Mouse (Mus musculus) spleen, postnatal 14 days (tissue): ENCODE measurements around the gene Plekhj1.
"Not testable (repeated sequence)": the region's sequence is repeated elsewhere in the genome, so short reads cannot be mapped to it uniquely, and the experiment has no call there.

ENCODE experiments used
- DNase-seq, 2 experiments: peaks; one replicate each; pipeline ENCODE4 v3.0.0; 2021 to 2022; ENCODE audit warnings: low spot score in 2 of 2

The Plekhj1 gene

DNA sequence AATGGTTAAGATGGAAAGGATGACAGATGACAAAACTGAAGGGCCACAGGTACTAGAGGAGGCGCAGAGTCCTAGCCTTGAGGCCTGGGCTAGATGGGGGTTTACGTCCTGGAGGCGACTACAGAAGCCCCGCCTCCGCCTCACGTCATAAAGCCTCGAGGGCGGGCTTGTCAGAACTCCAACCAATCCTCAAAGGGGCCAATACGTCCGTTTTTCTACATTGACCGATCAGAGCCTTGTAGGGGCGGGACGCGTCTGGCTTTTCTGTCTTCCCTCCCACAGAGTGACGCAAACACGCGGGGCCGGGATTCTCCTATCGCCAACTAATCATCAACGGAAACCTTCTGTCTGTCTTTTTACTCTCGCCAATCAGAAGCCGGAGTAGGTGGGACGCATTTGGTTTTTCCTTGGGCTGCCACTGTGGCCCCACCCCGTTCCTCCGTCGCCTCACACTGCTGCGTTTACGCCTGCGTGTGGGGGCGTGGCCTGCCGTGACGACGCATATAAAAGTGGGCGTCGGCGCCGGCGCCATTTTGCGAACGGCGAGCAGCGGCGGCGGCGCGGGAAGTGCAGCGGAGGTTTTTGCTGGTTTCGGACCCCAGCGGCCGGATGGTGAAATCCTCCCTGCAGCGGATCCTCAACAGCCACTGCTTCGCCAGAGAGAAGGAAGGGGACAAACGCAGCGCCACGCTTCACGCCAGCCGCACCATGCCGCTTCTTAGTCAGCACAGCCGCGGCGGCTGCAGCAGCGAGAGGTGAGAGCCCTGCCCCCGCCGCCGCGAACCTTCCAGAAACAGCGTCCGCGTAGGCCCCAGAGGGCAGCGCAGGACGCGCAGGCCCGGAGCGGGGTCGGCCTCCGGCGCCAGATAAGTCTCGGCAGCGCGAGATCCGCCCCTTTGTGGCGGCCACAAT lies 28.0 kb upstream of the Plekhj1 start, which contains the start of gene Oaz1:
Oaz1 (plus strand) TSS at position 506 of the 912 bp plus-strand sequence.
- peak; percentile 93 to 97 for DNase-seq

DNA sequence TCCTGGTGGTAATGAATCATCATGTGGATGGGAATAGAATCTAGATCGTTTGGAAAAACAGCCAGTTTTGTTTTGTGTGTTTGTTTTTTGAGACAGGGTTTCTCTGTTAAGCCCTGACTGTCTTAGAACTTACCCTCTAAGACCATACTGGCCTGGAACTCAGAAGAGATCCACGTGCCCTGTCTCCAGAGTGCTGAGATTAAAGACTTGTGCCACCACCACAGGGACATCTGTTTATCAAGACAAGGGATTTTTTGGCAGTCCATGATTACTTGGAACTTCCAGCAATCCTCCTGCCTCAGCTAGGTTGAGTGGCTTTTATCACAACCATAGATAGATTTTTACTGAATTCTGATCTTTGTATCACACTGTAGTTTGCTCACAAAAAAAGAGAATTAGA lies 26.4 kb upstream of the Plekhj1 start:
- no peak for DNase-seq

DNA sequence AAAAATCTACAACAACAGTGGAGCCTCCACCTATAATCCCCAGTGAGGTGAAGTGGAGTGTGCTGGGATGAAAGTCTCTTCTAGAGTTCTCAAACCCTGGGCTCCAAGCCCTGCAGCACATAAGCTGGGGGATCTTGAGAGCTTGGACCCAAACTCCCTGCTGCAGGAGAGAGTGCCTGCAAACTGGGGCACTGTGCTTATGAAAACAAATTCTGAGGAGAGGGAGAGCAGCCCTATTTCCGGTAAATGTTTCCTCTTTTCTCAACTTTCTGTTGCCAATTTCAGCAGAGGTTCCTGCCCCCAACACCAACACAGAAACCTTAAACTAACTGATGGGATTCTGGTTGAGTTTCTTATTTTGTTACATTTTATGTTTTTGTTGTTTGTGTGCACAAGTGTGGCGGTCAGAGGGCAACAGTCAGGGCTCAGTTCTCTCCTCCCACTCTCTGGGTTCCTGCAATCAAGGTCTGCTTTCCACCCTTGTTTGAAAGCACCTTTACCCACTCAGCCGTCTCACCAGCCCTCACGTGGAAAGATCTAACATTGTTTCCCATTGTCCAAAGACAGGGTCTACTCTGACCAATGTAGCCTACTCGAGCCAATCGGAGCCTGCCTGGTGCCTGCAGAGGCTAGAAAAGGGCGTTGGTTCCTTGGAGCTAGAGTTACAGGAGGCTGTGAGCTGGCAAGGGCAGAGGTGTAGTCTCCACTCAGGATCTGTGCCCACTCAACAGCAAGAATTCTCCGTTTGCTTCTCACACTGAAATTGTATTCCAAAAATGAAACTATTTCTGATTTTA lies 25.6 kb upstream of the Plekhj1 start:
- DNase-seq, result no peak

DNA sequence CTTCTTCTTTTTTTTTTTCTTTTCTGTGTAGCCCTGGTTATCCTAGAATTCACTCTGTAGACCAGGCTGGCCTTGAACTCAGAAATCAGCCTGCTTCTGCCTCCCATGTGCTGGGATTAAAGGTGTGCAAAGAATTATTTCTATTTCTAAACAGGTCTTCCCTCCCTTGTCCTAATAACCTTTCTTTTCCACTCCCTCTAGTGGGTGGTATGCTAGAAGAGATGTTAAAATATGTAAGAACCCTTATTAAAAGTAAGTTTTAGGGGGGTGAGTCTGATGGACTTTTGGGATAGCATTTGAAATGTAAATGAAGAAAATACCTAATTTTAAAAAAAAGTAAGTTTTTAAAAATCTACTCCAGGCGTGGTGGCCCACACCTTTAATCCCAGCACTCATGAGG lies 24.9 kb upstream of the Plekhj1 start:
- no peak for DNase-seq

DNA sequence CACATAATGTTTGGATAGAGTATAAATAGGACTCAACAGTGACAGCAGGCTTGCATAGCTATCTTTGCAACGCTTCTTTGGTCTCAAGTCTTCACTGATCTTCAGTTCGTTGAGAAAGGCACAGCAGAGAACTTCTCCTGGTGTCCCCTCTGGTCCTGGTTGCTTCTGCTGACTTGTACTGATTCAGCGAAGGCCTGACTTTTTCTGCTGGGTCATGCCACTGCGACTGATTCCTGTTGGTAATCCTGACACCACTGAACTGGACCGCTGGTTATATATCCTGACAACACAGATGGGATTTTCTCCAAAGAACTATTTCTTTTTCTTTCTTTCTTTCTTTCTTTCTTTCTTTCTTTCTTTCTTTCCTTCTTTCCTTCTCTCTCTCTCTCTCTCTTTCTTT lies 24.1 kb upstream of the Plekhj1 start:
- no peak for DNase-seq

DNA sequence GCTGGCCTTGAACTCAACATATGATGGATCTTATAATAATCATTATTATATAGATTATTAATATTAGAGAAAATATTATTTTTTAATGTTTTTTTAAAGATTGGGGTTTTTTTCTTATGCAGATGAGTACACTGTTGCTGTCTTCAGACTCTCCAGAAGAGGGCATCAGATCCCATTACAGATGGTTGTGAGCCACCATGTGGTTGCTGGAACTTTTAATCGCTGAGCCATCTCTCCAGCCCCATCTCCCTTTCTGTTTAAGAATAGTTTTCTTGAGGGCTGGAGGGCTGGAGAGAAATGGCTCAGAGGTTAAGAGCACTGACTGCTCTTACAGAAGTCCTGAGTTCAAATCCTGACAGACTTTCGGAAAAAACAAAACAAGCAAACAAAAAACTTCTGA lies 23.6 kb upstream of the Plekhj1 start:
- no peak for DNase-seq

DNA sequence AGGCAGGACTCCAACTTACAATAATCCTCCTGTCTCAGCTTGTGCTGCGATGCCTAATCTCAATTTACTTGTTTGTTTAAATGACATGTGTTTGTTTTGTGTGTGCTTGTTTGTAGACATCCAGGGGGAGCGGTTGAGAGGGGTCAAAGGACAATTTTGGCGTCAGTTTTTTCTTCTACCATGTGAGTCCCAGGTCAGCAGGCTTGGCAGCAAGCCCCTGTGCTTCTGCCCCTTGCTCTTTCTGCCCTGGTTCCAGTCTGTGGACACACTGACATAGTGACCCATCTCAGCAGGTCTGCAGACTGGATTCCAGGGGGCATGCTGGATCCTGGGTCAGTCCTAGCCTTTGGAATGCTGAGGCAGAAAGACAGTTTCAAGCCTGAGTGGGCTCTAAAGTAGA lies 21.0 kb upstream of the Plekhj1 start:
- DNase-seq, result no peak

DNA sequence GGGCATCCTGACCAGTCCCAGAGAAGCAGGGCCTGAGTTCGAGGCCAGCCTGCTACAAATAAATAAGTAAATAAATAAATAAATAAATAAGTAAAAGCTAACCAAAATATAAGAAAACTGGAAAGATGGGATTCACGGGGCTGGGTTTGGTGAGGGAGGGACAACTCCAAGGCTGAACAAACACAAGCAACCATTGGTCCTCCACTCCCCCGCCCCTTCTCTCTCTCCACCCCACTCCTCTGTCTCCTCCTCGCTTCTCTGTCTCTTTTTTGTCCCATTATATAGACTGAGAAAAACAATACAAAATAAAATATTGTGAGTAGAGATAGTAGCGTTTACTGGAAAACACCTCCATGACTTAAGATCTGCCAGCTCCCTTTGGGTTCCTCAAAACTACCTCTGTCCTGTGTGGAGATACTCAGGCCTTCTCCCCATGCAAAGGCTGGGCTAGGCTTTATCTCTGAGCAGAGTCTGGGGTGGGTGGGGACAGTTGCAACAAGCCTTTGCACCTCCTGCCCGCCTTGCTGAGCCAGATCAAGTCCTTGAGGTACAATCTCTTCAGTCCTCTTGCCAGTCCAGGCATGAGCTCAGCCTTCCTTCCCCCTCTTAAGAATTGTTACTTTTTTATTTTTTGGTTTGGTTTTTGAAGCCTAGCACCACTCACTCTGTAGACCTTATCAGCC lies 20.3 kb upstream of the Plekhj1 start:
- DNase-seq, result peak; percentile 40 to 43

DNA sequence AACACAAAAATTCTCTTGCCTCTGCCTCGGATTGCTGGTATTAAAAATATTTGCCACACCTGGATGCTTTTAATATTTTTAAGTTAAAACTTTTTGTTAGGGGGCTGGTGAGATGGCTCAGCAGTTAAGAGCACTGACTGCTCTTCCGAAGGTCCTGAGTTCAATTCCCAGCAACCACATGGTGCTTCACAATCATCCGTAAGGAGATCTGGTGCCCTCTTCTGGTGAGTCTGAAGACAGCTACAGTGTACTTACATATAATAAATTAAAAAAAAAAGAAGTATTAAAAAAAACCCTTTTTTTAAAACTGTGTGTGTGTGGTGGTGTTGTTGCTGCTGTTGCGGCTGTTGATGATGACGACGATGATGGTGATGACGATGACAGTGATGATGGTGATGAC lies 19.5 kb upstream of the Plekhj1 start:
- DNase-seq, result not testable (repeated sequence)

DNA sequence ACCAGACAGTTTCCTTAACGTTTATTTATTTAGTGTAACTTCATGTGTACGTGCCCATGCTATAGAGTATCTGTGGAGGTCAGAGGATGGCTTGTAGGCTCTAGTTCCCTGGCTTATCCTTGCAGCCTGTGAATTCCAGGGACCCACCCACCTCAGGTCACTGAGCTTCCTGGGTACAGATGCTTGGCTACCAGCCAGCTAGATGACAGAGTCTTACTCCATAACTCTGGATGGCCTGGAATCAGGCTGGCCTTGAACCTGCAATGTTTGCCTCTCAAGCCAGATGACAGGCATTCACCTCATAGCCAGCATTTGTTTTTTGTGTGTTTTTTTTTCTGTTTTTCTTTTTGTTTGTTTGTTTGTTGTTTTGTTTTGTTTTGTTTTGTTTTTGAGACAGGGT lies 18.7 kb upstream of the Plekhj1 start:
- DNase-seq, result no peak

DNA sequence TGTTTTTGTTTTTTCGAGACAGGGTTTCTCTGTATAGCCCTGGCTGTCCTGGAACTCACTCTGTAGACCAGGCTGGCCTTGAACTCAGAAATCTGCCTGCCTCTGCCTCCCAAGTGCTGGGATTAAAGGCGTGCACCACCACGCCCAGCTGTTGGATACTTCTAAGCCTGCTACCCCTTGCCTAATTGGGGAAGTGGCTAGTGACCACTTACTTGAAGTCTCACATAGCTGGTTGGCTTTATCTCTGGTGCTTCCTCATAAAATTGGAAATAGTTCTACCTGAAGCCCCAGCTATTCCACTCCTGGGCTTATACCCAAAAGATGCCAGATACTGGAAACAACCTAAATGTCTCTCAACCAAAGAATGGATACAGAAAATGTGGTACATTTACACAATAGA lies 17.9 kb upstream of the Plekhj1 start:
- not testable (repeated sequence) for DNase-seq

DNA sequence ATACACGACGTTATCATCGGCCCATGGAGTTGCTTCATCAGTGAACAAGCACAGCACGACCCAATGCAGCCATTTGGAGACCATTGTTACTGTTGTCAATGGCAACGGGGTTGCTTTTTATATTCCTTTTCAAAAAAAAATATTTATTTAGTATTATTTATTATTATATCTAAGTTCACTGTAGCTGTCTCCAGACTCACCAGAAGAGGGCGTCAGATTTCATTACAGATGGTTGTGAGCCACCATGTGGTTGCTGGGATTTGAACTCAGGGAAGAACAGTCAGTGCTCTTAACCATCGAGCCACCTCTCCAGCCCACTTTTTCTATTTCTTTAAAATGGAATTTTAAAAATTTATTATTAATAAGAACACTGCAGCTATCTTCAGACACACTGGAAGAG lies 16.4 kb upstream of the Plekhj1 start:
- no peak for DNase-seq

DNA sequence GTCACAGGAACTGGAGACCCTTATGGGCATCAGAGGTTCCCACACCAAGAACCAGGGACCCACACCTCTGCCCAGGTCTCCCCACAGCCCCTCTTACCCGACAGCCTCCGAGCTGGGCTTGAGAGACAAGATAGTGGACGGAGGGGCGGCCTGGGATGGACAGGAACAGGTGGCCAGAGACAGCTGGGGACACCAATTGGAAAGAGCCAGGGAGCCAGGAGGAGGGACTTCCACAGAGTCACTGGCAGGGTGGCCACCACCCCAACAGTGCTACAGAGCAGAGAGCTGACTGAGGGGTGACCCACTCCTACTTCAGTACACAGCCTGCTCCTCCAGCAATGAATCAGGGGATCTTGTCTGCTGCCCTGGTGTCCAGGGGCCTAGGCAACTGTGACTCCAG lies 14.9 kb upstream of the Plekhj1 start, which contains the start of gene Jsrp1:
Jsrp1 (minus strand) TSS at position 133 of the 400 bp plus-strand sequence.
- DNase-seq, result no peak

DNA sequence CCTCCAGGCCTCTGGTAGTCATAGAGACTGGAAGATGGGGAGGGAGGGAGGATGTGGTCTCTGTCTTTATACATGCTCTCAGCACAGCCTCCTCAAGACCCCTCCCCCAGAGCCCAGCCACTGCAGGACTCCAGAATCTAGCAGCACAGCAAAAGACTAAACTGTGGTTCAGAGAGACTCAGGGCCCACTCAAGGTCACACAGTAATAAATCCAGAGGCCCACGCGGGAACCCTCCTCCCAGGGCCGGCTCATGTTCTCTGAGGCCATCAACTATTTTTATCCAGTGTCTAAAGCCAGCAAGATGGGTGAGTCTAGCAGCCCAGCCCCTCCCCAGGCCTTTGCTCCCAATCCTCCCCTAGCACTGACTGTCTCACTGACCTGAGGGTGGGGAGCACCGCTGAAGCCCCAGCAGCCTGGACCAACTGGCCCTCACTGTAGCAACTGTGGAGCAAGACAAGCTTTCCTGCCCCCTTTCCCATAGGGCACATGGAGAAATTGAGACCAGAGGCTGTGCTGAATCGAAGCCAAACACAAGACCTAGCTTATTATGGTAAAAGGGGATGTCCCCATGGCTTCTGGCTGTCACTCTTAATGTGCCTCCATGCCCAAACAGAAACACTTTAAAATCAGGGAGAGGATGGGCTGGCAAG lies 14.1 kb upstream of the Plekhj1 start:
- no peak for DNase-seq

DNA sequence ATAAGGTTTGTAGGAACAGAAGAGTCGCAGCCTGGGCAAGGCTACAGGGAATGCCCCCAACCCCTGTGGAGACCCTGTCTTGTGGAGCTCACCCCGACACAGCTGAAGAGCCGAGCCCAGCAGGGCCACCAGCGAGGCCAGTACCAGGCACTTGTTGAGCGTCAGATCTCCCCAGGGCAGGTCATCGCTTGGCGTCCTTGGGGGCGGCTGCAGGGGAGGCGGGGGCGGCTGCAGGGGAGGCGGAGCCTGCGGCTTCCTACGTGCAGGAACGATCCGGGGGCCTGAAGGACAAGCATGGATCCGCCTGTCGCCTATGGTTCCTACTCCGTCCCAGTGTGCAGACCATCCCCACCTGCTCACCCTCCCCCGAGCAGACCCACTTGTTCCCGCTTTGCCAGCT lies 11.7 kb upstream of the Plekhj1 start:
- no peak for DNase-seq

DNA sequence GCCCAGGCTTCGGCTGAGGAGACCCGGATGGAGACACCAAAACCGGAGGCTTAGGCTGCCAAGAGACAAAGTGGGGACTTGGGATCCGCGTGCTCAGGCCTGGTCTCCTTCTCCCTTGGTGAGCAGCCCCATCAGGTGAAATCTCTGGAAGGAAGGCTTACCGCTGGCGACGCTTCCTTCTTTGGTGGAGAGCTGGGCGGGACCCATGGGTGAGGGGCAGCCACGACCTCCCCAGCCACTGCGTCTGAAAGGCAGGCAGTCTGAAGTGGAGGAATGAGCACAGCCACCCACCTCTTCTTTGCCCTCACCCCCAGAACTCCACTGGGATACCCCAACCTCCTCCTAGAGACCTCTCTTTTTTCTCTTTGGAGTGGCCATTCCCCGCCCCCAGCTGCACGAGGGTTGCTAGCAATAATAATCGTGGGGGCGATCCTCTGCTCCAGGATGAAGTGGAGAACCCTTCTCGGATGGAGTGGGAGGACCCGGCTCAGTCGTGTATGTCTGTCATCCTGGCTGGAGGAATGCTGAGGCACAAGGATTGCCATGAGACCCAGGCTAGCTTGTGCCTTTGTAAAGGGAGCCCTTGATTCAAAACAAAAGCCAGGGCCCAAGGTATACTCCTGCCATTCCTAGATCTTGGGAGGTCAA lies 10.7 kb upstream of the Plekhj1 start:
- DNase-seq, result no peak

DNA sequence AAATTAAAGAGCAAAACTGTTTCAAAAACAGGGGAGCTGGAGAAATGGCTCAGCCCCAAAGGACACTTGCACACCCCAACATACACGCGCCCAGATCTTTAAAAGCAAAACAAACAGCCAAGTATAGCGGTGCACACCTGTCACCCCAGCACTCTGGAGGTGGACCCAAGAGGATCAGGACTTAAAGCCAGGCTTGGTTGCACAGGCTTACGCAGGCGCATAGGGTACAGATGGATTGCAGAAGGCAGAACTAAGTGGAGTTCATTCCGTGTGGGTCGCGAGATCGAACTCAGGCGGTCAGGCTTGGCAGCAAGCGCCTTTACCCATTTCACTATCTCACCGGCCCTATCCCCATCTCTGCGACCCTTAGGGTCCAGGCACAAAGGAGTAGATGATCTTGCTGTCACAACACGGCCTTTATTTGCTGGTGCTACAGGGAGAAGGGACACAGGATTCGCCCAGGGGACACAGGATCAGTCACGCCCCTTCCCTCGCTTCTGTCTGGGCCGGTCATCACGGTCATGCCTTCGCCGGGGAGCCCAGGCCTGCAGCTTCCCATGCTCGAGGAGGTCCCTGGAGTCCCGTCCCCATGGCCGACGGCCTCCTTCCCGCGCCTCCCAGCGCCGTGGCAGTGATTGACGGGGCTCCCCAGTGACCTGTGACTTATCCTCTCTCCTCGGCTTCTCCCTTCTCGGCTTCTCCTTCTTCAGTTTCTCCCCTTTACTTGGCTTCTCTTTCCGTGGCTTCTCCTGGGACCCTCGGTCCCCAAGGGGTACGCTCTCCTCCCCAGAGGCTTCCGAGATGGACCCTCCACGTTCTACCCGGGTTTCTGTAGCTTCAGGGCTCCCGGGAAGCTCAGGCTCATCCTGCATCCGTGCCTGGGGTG lies 9.9 kb upstream of the Plekhj1 start:
- DNase-seq, result no peak

DNA sequence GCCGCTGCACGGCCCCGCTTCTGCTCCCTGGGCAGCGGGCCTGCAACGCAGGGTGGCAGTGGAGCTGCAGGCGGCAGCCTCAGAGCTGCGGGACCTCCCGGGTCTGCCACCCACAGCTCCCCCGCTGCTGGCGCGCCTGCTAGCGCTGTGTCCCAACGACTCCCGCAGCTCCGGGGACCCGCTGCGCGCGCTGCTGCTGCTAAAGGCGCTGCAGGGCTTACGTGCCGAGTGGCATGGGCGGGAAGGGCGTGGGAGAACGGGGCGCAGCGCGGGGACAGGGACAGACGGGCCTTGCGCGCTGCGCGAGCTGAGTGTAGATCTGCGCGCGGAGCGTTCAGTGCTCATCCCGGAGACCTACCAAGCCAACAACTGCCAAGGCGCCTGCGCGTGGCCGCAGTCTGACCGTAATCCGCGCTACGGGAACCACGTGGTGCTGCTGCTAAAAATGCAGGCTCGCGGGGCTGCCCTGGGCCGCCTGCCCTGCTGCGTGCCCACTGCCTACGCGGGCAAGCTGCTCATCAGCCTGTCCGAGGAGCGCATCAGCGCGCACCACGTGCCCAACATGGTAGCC lies 8.7 kb upstream of the Plekhj1 start:
- peak in 1 of 2 experiments; percentile 36 for DNase-seq

DNA sequence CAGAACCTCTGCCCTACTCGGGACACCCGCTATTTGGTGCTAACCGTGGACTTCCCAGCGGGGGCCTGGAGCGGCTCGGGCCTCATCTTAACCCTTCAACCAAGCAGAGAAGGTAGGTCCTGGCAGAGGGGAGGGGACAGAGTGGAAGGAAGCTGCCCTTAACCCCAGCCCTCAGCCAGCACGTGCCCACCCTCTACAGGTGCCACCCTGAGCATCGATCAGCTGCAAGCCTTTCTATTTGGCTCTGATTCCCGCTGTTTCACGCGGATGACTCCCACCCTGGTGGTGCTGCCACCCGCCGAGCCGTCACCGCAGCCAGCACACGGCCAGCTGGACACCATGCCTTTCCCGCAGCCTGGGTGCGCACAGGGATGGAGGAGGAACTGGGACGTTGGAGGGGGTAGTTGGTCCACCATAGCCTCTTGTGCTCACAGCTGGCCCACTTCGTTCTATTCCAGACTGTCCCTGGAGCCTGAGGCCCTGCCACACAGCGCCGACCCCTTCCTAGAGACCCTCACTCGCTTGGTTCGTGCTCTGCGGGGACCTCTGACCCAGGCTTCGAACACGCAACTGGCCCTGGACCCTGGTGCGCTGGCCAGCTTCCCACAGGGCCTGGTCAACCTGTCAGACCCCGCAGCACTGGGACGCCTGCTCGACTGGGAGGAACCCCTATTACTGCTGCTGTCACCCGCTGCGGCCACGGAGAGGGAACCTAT lies 8.1 kb upstream of the Plekhj1 start:
- no peak for DNase-seq
